Mouse (Mus musculus) MEL (cell line): Measurements from ENCODE around the gene Ptpn20. TPM values are rescaled to one million over a fixed set of nuclear protein-coding genes. Genes with fewer than 3 reads are reported as not detected.

Experiments
- DNase-seq: peaks from one replicate; pipeline ENCODE4 v3.0.0; 2011; ENCODE audit warnings: low read depth, low spot score
- H3K27ac ChIP-seq: 2 replicates; pipeline ENCODE4 v1.5.1; 2012; ENCODE audit warnings: low read depth, mild to moderate bottlenecking, control low read depth, low read length, moderate library complexity; ENCODE audit not compliant: control insufficient read depth
- H3K27me3 ChIP-seq, 2 experiments: fragments of 150-350 bp in 1 of 2; sonication (generic) in 1 of 2; 2 replicates each; pipeline ENCODE4 v1.6.1; 2012; ENCODE audit warnings: low read length in 2 of 2, mild to moderate bottlenecking in 2 of 2, improper control_type of control experiment in 1 of 2, moderate library complexity in 1 of 2; ENCODE audit not compliant: insufficient read depth in 2 of 2, control insufficient read depth in 1 of 2
- H3K36me3 ChIP-seq, 2 experiments: 2 replicates each; pipeline ENCODE4 v1.6.1; 2012 to 2014; ENCODE audit warnings: low read length in 2 of 2, improper control_type of control experiment in 1 of 2, inconsistent platforms in 1 of 2, mild to moderate bottlenecking in 1 of 2; ENCODE audit not compliant: insufficient read depth in 2 of 2, control insufficient read depth in 1 of 2
- H3K4me1 ChIP-seq, 2 experiments: fragments of 150-350 bp in 1 of 2; sonication (generic) in 1 of 2; 2 replicates each; pipeline ENCODE4 v1.6.1; 2012; ENCODE audit warnings: low read length in 2 of 2, improper control_type of control experiment in 1 of 2, mild to moderate bottlenecking in 1 of 2; ENCODE audit not compliant: insufficient read depth in 2 of 2, control insufficient read depth in 1 of 2
- H3K4me3 ChIP-seq, 2 experiments: fragments of 150-350 bp in 1 of 2; sonication (generic) in 1 of 2; 2 replicates each; pipeline ENCODE4 v1.5.1; 2012; ENCODE audit warnings: low read depth in 2 of 2, low read length in 2 of 2, mild to moderate bottlenecking in 2 of 2, moderate library complexity in 2 of 2, control low read depth in 1 of 2, improper control_type of control experiment in 1 of 2; ENCODE audit not compliant: control insufficient read depth in 1 of 2, insufficient read depth in 1 of 2
- H3K79me2 ChIP-seq: 2 replicates; pipeline ENCODE4 v1.6.1; 2012; ENCODE audit warnings: mild to moderate bottlenecking, low read length, moderate library complexity; ENCODE audit not compliant: control insufficient read depth, poor library complexity, insufficient read depth
- H3K9ac ChIP-seq: 2 replicates; pipeline ENCODE4 v1.6.1; 2012; ENCODE audit warnings: low read depth, mild to moderate bottlenecking, control low read depth, low read length, moderate library complexity; ENCODE audit not compliant: control insufficient read depth, poor library complexity, severe bottlenecking
- H3K9me3 ChIP-seq: fragments of 150-350 bp; sonication (generic); replicated peaks from 2 replicates; pipeline ENCODE4 v1.6.1; 2012; ENCODE audit warnings: mild to moderate bottlenecking, low read length, improper control_type of control experiment, moderate library complexity; ENCODE audit not compliant: insufficient read depth
- CHD2 ChIP-seq: IDR thresholded peaks from 2 replicates; pipeline ENCODE4 v1.6.1; 2011; ENCODE audit warnings: low read length, improper control_type of control experiment
- CTCF ChIP-seq, 3 experiments: IDR thresholded peaks in 2 of 3; conservative IDR thresholded peaks in 1 of 3; 2 replicates each; pipeline ENCODE4 v1.5.1; 2011 to 2012; ENCODE audit warnings: low read length in 3 of 3, low read depth in 2 of 3, mild to moderate bottlenecking in 2 of 3, improper control_type of control experiment in 1 of 3, inconsistent platforms in 1 of 3, mixed read lengths in 1 of 3, moderate library complexity in 1 of 3; ENCODE audit not compliant: control insufficient read depth in 1 of 3, insufficient read depth in 1 of 3, poor library complexity in 1 of 3, severe bottlenecking in 1 of 3
- E2F4 ChIP-seq: IDR thresholded peaks from 2 replicates; pipeline ENCODE4 v1.6.1; 2011; ENCODE audit warnings: low read depth, low read length, improper control_type of control experiment, borderline replicate concordance
- EP300 ChIP-seq, 2 experiments: IDR thresholded peaks; 2 replicates each; pipeline ENCODE4 v1.6.1; 2011; ENCODE audit warnings: improper control_type of control experiment in 2 of 2, low read length in 2 of 2, low read depth in 1 of 2, mild to moderate bottlenecking in 1 of 2
- ETS1 ChIP-seq: IDR thresholded peaks from 2 replicates; pipeline ENCODE4 v1.6.1; 2012; ENCODE audit warnings: low read depth, mild to moderate bottlenecking, inconsistent platforms, low read length, improper control_type of control experiment, moderate library complexity
- GATA1 ChIP-seq: IDR thresholded peaks from 2 replicates; pipeline ENCODE4 v1.6.1; 2011; ENCODE audit warnings: low read depth, low read length, improper control_type of control experiment
- HCFC1 ChIP-seq: IDR thresholded peaks from 2 replicates; pipeline ENCODE4 v1.6.1; 2012; ENCODE audit warnings: low read depth, mild to moderate bottlenecking, inconsistent platforms, low read length, improper control_type of control experiment, moderate library complexity
- KAT2A ChIP-seq: conservative IDR thresholded peaks from 2 replicates; pipeline ENCODE4 v1.6.1; 2012; ENCODE audit warnings: low read depth, low read length, improper control_type of control experiment, inconsistent platforms
- MAZ ChIP-seq: IDR thresholded peaks from 2 replicates; pipeline ENCODE4 v1.6.1; 2012; ENCODE audit warnings: low read depth, mild to moderate bottlenecking, inconsistent platforms, low read length, improper control_type of control experiment
- MYB ChIP-seq: IDR thresholded peaks from 2 replicates; pipeline ENCODE4 v1.6.1; 2011; ENCODE audit warnings: mild to moderate bottlenecking, low read depth, low read length, improper control_type of control experiment
- MYC ChIP-seq: IDR thresholded peaks from 2 replicates; pipeline ENCODE4 v1.6.1; 2011; ENCODE audit warnings: low read depth, mild to moderate bottlenecking, low read length, improper control_type of control experiment, moderate library complexity
- POLR2AphosphoS5 ChIP-seq: IDR thresholded peaks from 2 replicates; pipeline ENCODE4 v1.6.1; 2012; ENCODE audit warnings: low read depth, borderline replicate concordance, mild to moderate bottlenecking, inconsistent platforms, low read length, moderate library complexity, mixed read lengths
- RCOR1 ChIP-seq: IDR thresholded peaks from 2 replicates; pipeline ENCODE4 v1.6.1; 2012; ENCODE audit warnings: low read depth, mild to moderate bottlenecking, inconsistent platforms, low read length, improper control_type of control experiment
- SIN3A ChIP-seq: IDR thresholded peaks from 2 replicates; pipeline ENCODE4 v1.6.1; 2012; ENCODE audit warnings: low read length, improper control_type of control experiment, inconsistent platforms
- SMC3 ChIP-seq: IDR thresholded peaks from 2 replicates; pipeline ENCODE4 v1.6.1; 2011; ENCODE audit warnings: low read depth, low read length, improper control_type of control experiment
- TBP ChIP-seq: IDR thresholded peaks from 2 replicates; pipeline ENCODE4 v1.8.0; 2011; ENCODE audit warnings: low read depth, low read length, improper control_type of control experiment
- TCF12 ChIP-seq: IDR thresholded peaks from 2 replicates; pipeline ENCODE4 v1.6.1; 2014; ENCODE audit warnings: low read depth, mild to moderate bottlenecking, inconsistent platforms, low read length, improper control_type of control experiment, moderate library complexity
- UBTF ChIP-seq: IDR thresholded peaks from 2 replicates; pipeline ENCODE4 v1.6.1; 2012; ENCODE audit warnings: low read depth, mild to moderate bottlenecking, inconsistent platforms, low read length, improper control_type of control experiment, moderate library complexity, borderline replicate concordance; ENCODE audit not compliant: insufficient read depth
- USF1 ChIP-seq: IDR thresholded peaks from 2 replicates; pipeline ENCODE4 v1.6.1; 2014; ENCODE audit warnings: low read depth, mild to moderate bottlenecking, inconsistent platforms, low read length, improper control_type of control experiment, moderate library complexity
- ZKSCAN1 ChIP-seq: IDR thresholded peaks from 2 replicates; pipeline ENCODE4 v1.6.1; 2012; ENCODE audit warnings: low read depth, mild to moderate bottlenecking, inconsistent platforms, low read length, improper control_type of control experiment, moderate library complexity
- ZNF384 ChIP-seq: IDR thresholded peaks from 2 replicates; pipeline ENCODE4 v1.6.1; 2012; ENCODE audit warnings: low read depth, mild to moderate bottlenecking, inconsistent platforms, low read length, improper control_type of control experiment
- polyA plus RNA-seq, 2 experiments: library from polyadenylated mRNA; stranded (reverse) in 1 of 2; unstranded in 1 of 2; fragments of >175 nt in 1 of 2; fragments of >200 nt in 1 of 2; gene quantifications; 2 replicates each; pipeline versions ENCODE4 v1.2.1 to v1.2.4; 2012; ENCODE audit warnings: low replicate concordance in 2 of 2, low read depth in 1 of 2; ENCODE audit not compliant: insufficient read length in 2 of 2, insufficient read depth in 1 of 2, missing spikeins in 1 of 2
- total RNA-seq: library from RNA; depleted of rRNA; stranded (reverse); fragments of 300-350 nt; gene quantifications from 2 replicates; pipeline ENCODE4 v1.2.3, GENCODE M21; 2012

Ptpn20 gene
- total and polyA plus RNA-seq, 3 experiments = not detected

- no peaks in the 10 kb centered on the region for H3K27me3 ChIP-seq
- no peaks in the 10 kb centered on the region for H3K9me3 ChIP-seq
- H3K36me3 ChIP-seq = no peaks in the 10 kb centered on the region
- no peaks in the 10 kb centered on the region for H3K4me1 ChIP-seq
- H3K27ac ChIP-seq = no peak overlapping the region
- no peaks in the 10 kb centered on the region for H3K79me2 ChIP-seq
- TF ChIP-seq KAT2A (no peak), RCOR1 (no peak), ETS1 (no peak), SIN3A (no peak), USF1 (no peak), HCFC1 (no peak), ZNF384 (no peak), MYC (no peak), E2F4 (no peak), ZKSCAN1 (no peak), GATA1 (no peak)
- H3K9ac ChIP-seq = no peak overlapping the region
- DNase-seq = no peak
- no peak overlapping the region for H3K4me3 ChIP-seq
Measured at GRCm38 (mm10) chr14:33682768-33683167, 93.8 kb downstream of the Ptpn20 start.

DNA sequence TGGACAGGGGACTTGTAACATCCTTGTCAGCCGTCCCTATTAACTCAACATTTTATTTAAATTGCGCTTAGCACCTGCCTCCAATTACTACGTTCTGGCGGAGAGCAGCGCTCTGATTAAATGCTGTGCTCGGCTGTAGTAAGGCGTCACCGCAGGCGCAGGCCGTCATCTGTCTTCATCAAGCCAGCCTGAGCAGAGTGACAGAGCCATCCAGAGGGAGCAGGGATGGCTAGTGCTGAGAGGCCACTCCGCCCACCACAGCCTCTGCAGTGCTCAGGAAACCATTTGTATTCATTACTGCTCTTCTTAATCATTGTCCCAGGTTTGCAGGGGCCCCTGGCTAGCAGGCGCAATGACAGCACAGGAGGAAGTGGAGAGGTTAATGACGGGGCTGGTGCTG is 94.7 kb downstream of the Ptpn20 start:
- Histone ChIP-seq H3K27ac (no peak overlapping the region), H3K27me3 (no peaks in the 10 kb centered on the region), H3K9ac (no peak overlapping the region), H3K4me1 (no peaks in the 10 kb centered on the region), H3K79me2 (no peaks in the 10 kb centered on the region), H3K9me3 (no peaks in the 10 kb centered on the region), H3K36me3 (no peaks in the 10 kb centered on the region), H3K4me3 (no peak overlapping the region)
- TF ChIP-seq E2F4 = no peak
- no peak for TF ChIP-seq MAZ
- TF ChIP-seq SMC3 = no peak
- no peak for DNase-seq

GRCm38 (mm10) chr14:33687444-33688028 is 98.5 kb downstream of the Ptpn20 start:
- Histone ChIP-seq H3K9me3 (no peaks in the 10 kb centered on the region), H3K9ac (no peak overlapping the region), H3K27me3 (no peaks in the 10 kb centered on the region)
- TF ChIP-seq EP300 (IDR thresholded peaks at IDR 0.05; ENCODE audit: low read depth in 1 of 2, low read length in 2 of 2) (no peak), TCF12 (no peak), POLR2AphosphoS5 (no peak), TBP (no peak), ETS1 (no peak), UBTF (no peak), CTCF (IDR thresholded peaks at IDR 0.05 in 2 of 3, conservative IDR thresholded peaks at IDR 0.05 in 1 of 3; ENCODE audit: control insufficient read depth in 1 of 3, insufficient read depth in 1 of 3, low read depth in 2 of 3, low read length in 3 of 3, poor library complexity in 1 of 3, severe bottlenecking in 1 of 3) (no peak), USF1 (no peak), CHD2 (no peak), RCOR1 (no peak), MYB (no peak)
- TF ChIP-seq, all 39 proteins: peak for 0
- DNase-seq = no peak
- Histone ChIP-seq H3K4me1 (no peaks in the 10 kb centered on the region), H3K4me3 (no peak overlapping the region), H3K36me3 (no peaks in the 10 kb centered on the region), H3K79me2 (no peaks in the 10 kb centered on the region), H3K27ac (no peak overlapping the region)
